Mouse (Mus musculus): Measurements from ENCODE around the gene Slc11a2.
A peak's percentile ranks its signal among the peaks of the same experiment; 100 is the strongest.
"Not testable (repeated sequence)": the region's sequence is repeated elsewhere in the genome, so short reads cannot be mapped to it uniquely, and the experiment has no call there.

Slc11a2 gene

GRCm38 (mm10) chr15:100402347-100402746 is 22.5 kb downstream of the Slc11a2 start:
- no peak for DNase-seq

GRCm38 (mm10) chr15:100401811-100402210 is 23.1 kb downstream of the Slc11a2 start:
- DNase-seq, result no peak

GRCm38 (mm10) chr15:100400592-100401250 is 24.2 kb downstream of the Slc11a2 start:
- DNase-seq, result no peak

- no peak for DNase-seq
Observed at GRCm38 (mm10) chr15:100395561-100395960, 29.3 kb downstream of the Slc11a2 start.

- DNase-seq, result no peak
Observed at GRCm38 (mm10) chr15:100393016-100393415, 31.9 kb downstream of the Slc11a2 start.

- no peak for DNase-seq
Observed at GRCm38 (mm10) chr15:100391599-100391998, 33.3 kb downstream of the Slc11a2 start.

- DNase-seq, result no peak
Observed at GRCm38 (mm10) chr15:100391066-100391465, 33.8 kb downstream of the Slc11a2 start.

GRCm38 (mm10) chr15:100388886-100389285 is 36.0 kb downstream of the Slc11a2 start:
- no peak for DNase-seq

GRCm38 (mm10) chr15:100388224-100388835 is 36.5 kb downstream of the Slc11a2 start:
- DNase-seq, result peak; percentile 54

- no peak for DNase-seq
Observed at GRCm38 (mm10) chr15:100387544-100388223, 37.2 kb downstream of the Slc11a2 start.

- DNase-seq, result no peak
Observed at GRCm38 (mm10) chr15:100385705-100386104, 39.2 kb downstream of the Slc11a2 start.

GRCm38 (mm10) chr15:100380104-100380503 is 44.8 kb downstream of the Slc11a2 start:
- no peak for DNase-seq

- DNase-seq, result no peak
Observed at GRCm38 (mm10) chr15:100379658-100380057, 45.2 kb downstream of the Slc11a2 start.

- not testable (repeated sequence) for DNase-seq
Observed at GRCm38 (mm10) chr15:100377847-100378505, 46.9 kb downstream of the Slc11a2 start.

- DNase-seq, result peak; percentile 67
Observed at GRCm38 (mm10) chr15:100375066-100375465, 49.8 kb downstream of the Slc11a2 start.

- no peak for DNase-seq
Observed at GRCm38 (mm10) chr15:100367119-100367518, 57.8 kb downstream of the Slc11a2 start.

- DNase-seq, result not testable (repeated sequence)
Observed at GRCm38 (mm10) chr15:100365967-100366366, 58.9 kb downstream of the Slc11a2 start.

- no peak for DNase-seq
Observed at GRCm38 (mm10) chr15:100364242-100364641, 60.6 kb downstream of the Slc11a2 start, which contains the start of gene Higd1c. Higd1c (plus strand) TSS chr15:100364542.

- DNase-seq, result no peak
Observed at GRCm38 (mm10) chr15:100355876-100356275, 69.0 kb downstream of the Slc11a2 start.

- DNase-seq, result not testable (repeated sequence)
Observed at GRCm38 (mm10) chr15:100353399-100353798, 71.5 kb downstream of the Slc11a2 start.

- no peak for DNase-seq
Observed at GRCm38 (mm10) chr15:100352711-100353250, 72.1 kb downstream of the Slc11a2 start, which contains the start of the genes Methig1 and Mettl7a2. Methig1 (plus strand) TSS chr15:100353149. Mettl7a2 (plus strand) TSS chr15:100353200.

GRCm38 (mm10) chr15:100351501-100352060 is 73.3 kb downstream of the Slc11a2 start:
- no peak for DNase-seq

- no peak for DNase-seq
Observed at GRCm38 (mm10) chr15:100349496-100349895, 75.4 kb downstream of the Slc11a2 start.
